Mouse (Mus musculus): ENCODE measurements around the gene Rfx5.
"Not testable (repeated sequence)": the region's sequence is repeated elsewhere in the genome, so short reads cannot be mapped to it uniquely, and the experiment has no call there.

The Rfx5 gene

DNA sequence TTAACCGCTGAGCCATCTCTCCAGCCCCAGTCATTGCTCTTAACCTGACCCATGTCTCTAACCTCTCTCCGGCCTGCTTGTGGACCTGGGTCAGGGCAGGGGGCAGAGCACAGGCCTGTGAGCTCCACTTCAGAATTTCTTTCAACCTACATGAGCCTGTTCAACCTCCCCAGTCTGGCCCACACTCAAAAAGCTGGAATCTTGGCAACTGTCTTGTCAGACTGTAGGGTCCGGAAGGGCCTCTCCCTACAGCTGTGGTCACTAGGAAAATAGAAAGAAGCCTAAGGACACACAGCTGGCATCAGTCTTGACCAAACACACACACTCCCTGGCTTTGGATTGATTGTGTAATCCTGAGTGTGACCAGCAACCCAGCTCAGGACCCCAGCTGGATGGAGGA is 18.5 kb upstream of the Rfx5 start:
- not testable (repeated sequence) for DNase-seq (ENCODE audit: low spot score in 2 of 2)

DNA sequence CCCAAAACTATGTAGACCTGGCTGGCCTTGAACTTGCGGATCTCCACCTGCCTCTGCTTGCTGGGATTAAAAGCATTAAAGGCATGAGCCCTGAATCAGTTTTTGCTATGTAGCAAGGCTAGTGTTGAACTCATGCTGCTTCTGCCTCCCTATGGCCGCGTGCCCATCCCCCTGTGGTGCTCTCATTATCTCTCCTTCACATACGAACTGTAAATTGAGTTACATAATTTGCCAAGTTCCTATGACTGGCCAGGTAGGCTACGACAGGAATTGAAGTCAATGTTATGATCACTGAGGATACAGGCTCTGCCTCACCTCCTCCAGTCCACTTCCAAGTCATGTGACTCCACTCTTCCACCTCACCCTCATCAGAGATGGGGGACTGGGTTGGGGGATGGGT is 17.7 kb upstream of the Rfx5 start:
- DNase-seq (ENCODE audit: low spot score in 2 of 2): not testable (repeated sequence)

DNA sequence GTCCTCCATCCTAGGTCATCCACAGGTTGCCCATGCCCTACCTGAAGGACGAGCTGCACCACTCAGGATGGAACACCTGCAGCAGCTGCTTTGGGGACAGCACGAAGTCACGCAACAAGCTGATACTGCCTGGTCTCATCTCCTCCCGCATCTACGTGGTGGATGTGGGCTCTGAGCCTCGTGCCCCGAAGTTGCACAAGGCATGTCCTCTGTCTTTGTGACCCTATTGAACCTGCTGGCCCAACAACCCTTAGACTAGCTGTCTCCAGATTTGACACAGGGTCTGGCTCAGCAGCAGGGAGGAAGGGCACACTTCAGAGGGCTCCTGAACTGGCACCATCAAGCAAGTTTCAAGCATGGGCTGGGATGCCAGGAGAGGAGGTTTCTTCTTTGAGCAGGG is 16.7 kb upstream of the Rfx5 start:
- DNase-seq (ENCODE audit: low spot score in 2 of 2): not testable (repeated sequence)

DNA sequence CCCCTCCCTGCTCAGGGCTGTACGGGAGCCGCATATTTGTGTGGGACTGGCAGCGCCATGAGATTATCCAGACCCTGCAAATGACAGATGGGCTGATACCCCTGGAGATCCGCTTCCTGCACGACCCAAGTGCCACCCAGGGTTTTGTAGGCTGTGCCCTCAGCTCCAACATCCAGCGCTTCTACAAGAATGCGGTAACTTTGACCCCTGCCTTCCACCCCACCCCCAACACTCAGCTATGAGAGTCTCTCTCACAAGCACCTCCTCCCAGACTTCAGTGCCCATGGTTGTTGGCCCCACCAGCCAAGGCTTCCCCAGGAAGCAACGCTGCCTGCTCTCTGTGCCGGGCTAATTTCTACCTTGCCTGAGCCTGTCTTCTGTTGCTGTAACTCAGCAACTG is 13.8 kb upstream of the Rfx5 start:
- not testable (repeated sequence) for DNase-seq (ENCODE audit: low spot score in 2 of 2)

DNA sequence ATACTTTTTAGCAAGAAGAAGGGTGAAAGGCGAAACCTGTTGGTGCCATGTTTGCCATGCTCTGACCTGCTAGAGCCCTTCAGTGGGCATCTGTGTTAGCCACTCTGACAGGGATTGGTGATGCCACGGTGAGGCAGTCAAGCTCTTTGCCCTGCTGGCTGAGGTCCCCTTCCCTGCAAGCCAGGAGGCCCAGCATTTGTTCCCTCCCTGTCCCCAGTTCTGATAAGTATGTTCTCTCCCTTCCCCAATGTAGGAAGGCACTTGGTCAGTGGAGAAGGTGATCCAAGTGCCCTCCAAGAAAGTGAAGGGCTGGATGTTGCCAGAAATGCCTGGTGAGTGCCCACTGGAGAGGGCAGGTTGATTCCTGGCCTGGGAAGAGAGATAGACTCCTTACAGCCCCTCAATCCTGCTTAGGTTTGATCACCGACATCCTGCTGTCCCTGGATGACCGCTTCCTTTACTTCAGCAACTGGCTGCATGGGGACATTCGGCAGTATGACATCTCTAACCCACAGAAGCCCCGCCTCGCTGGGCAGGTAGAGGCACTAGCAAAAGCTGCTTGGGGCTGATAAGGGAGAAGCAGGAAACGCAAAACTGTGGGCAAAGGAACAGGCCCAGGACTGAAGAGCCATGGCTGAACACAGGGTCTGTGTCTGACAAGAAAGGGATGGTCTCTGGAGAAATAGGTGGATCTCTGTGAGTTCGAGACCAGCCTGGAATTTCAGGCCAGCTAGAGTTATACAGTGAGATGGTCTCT is 11.5 kb upstream of the Rfx5 start:
- DNase-seq (ENCODE audit: low spot score in 2 of 2): peak; percentile 82

DNA sequence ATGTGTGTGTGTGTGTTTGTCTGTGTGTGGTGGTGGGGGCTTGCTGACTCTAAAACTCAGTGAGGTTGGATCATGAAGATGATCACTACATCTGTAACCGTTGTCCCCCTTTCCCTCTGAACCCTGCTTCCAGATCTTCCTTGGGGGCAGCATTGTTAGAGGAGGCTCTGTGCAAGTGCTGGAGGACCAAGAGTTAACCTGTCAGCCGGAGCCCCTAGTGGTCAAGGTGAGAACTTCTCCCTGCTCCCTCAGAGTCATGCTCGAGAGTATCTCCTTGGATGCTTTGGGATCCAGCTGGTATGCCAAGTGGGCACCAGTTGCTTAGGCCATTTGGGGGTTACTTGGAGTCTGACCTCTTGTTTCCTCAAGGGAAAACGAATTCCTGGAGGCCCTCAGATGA is 10.2 kb upstream of the Rfx5 start:
- DNase-seq (ENCODE audit: low spot score in 2 of 2): not testable (repeated sequence)

DNA sequence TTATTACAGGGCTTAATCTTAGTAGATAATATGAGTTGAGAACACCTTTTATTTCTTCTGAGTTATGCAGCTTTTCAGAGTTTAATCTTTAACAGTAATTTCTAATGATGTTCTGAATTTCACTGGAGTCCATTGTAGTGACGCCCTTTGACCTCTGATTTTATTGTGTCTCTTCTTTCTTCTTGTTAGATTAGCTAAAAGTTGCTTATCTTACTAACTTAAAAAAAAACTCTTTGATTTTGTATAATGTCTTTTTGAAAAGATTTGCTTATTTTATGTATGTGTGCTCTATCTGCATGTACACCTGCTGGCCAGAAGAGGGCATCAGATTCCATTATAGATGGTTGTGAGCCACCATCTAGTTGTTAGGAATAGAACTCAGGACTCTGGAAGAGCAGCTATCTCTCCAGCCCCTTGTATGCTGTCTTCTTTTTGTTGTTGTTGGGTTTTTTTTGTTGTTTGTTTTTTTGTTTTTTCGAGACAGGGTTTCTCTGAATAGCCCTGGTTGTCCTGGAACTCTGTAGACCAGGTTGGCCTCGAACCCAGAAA is 5.7 kb upstream of the Rfx5 start:
- DNase-seq (ENCODE audit: low spot score in 2 of 2): no peak

DNA sequence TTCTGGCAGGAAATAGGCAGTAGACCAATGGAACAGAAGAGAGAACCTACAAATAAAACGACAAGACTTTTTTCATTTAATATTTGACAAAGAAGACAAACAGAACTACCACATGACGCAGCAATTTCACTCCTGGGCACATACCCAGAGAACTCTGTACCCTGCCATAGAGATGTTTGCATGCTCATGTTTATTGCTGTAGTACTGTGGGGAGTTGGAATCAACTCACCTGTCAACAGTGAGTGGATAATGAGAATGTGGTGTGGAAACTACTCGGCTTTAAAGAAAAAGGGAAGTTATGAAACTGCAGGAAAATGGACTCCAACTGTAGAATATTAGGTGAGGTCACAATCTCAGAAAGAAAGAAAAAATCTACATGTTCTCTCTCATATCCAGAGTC is 4.2 kb upstream of the Rfx5 start:
- no peak for DNase-seq (ENCODE audit: low spot score in 2 of 2)

DNA sequence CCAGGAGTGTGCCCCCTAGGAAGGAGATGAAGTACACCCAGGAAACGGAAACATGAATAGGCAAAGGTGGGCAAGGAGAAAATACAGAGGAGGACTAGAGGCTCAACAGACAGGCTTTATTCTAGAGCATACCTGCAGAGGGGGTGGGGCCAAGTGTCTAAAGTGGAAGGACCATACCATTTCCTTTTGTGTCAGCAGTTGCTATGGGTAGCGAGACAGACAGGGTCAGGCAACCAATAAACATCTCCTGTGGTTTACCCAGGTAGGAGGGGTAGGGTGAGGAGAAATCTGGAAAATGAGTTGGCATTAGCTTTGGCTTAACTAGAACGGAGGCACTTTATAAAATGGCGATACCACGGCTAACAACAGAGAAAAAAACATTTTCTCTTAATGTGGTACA is 1.1 kb upstream of the Rfx5 start:
- peak in 1 of 2 experiments; percentile 49 for DNase-seq (ENCODE audit: low spot score in 2 of 2)

DNA sequence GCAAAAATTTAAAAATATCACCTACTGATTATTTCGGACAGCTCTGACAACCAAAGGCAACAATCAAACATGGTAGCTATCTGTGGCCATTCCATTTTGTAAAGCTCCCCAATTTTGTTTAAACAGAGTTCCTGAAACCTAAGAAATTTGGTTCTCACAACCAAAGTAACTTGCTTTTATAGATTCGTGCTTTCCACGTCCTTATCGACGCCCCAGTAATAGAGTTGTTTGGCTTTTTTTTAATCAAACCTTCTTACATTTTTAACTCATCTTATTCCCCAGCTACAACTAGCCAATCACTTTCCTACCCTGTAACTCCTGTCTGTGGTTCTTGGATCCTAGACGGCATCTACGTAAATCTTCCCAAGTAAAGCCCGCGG is 501 bp upstream of the Rfx5 start:
- DNase-seq (ENCODE audit: low spot score in 2 of 2): no peak

DNA sequence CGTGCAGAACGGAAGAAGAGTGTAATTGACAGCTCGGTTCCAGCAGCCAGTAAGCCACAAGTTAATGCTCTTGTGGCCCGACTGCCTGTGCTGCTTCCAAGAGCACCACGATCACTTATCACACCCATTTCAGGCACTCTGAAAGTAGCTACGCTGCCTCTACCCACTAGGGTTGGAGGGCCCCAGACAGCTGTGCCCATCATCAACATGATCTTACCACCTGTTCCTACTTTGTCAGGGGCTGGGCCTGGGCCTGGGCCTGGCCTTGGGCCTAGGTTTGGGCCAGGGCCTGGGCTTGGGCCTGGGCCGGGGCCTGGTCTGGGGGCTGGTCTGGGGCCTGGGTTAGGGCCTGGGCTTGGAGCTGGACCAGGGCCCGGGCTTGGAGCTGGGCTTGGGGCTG is 4.4 kb downstream of the Rfx5 start:
- no peak for DNase-seq (ENCODE audit: low spot score in 2 of 2)

DNA sequence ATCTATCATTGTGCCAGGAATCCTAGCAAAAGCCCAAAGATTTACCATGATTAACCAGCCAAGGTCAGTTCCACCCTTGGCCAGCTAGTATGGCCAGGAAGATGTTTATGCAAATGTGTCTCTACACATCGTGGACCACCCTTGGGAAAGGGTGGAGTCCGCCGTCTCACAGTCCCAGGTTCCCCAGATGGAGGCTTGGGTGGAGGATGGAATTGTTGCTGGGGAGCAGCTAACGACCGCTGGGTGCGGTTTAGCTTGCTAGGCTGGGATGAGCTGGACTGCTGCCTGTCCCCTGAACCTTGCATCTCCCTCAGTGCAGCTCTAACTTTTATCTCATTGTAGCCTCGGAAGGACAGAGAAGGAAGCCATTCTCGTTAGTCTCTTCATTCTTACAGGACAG is 6.0 kb downstream of the Rfx5 start:
- no peak for DNase-seq (ENCODE audit: low spot score in 2 of 2)

DNA sequence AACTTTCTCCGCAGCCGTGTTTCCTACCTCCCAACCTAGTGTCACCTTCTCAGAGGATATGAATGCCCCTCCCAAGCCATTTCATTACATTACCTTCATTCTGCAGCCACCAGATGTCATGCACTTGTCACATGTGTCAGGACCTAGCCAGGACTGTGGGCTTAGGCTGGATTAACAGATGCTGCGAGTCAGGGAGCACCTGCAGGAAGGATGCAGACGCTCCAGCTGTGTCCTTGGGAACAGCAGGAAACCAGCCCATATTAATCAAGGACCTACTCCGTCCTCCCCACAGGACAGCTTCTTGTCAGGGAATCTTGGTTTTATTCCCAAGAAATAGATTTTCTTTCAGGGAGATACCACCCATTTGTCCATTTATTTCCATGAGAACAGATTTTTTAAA is 6.4 kb downstream of the Rfx5 start:
- DNase-seq (ENCODE audit: low spot score in 2 of 2): no peak

DNA sequence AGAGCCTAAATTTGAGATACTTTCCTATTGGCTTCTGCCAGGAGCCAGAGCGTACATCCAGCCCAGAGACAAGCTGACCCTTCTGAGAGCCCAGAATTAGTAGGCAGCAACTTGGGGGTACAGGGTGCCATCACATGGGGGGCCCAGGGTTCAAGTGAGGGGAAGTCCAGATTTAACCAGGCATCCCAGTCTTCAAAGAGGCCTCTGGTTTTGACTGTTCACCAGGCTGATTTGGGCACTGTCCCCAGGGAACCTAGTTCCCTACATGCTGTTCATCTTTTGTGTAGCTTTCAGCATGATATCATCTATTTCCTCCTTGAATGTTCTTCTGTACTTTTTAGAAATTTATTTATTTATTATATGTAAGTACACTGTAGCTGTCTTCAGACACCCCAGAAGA is 11.1 kb downstream of the Rfx5 start:
- DNase-seq (ENCODE audit: low spot score in 2 of 2): no peak

DNA sequence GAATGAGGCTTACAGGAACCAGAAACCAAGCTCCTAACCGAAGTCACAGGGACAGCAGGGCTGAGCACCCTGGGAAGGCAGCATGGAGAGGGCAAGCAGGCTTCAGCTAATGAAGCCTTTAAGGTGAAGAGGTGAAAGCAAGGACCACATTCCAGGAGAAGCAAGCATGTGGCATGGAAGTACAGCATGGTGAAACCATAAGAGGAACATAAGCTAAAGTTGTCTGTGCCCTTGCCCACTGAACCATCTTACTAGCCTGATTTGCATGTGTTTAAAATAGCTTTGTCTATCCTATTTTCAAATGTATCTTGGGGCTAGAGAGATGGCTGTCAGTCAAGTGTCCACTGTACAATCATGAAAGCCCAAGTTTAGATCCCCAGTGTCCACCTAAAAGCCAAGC is 12.0 kb downstream of the Rfx5 start:
- no peak for DNase-seq (ENCODE audit: low spot score in 2 of 2)

DNA sequence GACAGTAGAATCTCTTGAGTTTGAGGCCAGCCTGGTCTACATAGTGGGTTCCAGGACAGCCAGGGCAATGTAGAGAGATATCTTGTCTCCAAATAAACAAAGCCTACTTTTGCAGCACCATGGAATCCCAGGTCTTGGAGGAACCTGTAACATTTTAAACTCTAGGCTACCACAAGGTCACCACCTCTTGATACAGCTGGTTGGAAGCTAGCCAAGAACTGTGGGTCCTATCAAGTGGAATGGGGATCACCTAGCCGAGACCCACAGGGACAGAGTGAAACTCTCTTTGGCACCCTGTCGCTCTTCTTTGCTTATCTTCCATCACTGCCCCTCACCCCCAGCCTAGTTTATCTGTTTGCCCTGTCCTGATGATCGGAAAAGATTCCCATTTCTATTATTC is 18.7 kb downstream of the Rfx5 start:
- no peak for DNase-seq (ENCODE audit: low spot score in 2 of 2)

DNA sequence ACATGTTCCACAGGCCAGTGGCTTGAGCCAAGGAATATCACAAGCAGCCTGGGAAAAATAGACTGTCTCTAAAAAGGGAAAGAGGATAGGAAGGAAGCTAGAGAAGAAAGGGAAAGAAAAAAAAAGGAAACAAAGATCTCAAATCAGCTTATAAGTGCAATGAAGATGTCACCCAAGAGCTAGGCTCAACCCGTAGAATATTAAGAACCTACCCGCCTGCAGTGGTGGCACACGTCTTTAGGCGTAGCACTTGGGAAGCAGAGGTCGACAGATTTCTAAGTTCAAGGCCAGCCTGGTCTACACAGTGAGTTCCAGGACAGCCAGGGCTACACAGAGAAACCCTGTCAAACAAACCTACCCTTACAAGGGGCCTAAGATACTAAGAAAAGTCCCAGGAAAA is 19.7 kb downstream of the Rfx5 start:
- no peak for DNase-seq (ENCODE audit: low spot score in 2 of 2)

DNA sequence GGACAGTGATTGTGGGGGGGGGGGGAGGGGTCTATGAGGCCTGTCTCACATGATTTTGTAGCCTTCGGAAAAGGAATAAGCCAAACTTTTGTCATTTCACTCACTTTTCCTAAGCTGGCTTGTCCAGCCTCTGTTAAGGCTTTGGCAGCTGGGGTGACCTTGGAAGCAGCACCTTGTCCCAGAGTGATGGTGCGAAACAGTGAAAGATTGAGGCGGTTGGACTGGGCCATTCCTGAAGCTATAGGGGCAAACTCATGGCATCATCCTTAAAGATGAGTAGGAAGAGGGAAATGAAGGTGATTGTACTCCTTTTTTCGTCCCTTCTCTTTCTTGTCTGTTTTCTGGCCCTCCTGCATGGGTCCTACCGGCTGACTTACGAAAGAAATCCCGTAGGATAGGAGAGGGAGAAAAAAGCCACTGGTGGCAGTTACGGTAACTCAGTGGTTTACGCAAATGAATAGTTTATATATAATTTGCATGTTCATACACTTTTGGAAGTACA is 20.2 kb downstream of the Rfx5 start:
- DNase-seq (ENCODE audit: low spot score in 2 of 2): no peak

DNA sequence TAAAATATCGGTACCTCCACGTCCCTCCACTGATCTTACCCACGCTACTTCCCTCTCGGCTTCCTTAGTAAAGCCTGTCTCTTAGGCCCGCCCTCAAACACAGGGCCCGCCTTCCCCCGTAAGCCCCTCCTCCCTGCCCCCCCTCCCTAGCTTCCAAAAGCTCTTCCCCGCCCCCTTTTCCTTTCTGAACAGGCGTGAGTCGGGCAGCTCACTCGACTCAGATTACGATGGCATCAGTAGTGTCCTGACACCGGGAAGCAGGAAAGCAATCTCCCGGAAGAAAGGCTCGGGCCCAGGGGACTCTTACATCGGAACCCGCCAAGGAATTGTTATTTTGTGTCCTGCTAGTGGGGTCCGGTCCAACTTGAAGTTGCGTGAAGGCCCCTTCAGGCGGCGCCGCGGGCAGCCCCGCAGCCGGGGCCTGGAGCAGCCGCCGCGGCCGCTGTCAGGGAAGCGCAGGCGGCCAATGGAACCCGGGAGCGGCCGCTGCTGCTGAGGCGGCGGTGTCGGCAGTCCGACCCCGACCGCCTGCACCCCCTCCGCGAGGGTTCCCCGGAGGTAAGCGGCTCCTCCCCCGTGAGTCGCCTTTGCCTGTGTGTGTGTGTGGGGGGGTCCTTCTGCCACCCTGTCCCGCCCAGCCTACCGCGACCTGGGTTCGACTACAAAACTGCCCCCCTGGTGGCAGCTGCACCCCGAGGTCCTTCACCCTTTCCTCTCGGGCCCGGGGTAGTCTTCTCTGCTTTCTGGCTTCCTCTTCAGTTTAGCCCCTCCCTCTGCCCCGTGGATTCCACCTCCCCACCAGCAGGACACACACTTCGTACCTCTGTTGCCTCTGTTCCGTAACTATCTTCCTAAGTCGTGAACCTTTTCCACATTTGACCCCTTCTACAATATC is 20.9 kb downstream of the Rfx5 start, which contains the start of gene Pi4kb:
Gene Pi4kb (plus strand): TSS at position 204 of the 895 bp plus-strand sequence.
- peak; percentile 88 to 92 for DNase-seq (ENCODE audit: low spot score in 2 of 2)

DNA sequence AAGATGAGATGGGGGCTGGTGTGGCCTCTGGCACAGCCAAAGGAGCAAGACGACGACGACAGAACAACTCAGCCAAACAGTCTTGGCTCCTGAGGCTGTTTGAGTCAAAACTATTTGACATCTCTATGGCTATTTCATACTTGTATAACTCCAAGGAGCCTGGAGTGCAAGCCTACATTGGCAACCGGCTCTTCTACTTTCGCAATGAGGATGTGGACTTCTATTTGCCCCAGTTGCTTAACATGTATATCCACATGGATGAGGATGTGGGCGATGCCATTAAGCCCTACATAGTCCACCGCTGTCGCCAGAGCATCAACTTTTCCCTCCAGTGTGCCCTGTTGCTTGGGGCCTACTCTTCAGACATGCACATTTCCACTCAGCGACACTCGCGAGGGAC is 30.4 kb downstream of the Rfx5 start:
- DNase-seq (ENCODE audit: low spot score in 2 of 2): no peak

DNA sequence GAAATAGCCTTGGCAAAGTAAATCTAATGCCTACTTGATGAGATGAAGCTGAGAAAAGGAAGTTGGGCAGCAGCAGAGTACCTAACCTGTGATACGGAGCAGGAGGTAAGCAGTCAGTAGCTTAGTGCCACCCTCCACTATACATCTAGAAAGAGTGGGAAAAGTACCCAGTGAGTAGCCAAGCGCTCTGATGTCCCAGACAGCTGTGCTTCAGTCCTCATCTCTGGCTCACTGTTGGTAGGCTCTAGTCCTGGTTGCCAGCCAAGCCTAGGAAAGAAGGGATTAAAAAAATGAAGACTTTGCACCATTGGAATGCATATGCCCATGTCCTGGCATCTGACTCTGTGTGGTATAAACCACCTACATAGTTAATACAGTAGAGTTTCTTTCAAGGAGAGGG is 31.6 kb downstream of the Rfx5 start:
- DNase-seq (ENCODE audit: low spot score in 2 of 2): no peak

DNA sequence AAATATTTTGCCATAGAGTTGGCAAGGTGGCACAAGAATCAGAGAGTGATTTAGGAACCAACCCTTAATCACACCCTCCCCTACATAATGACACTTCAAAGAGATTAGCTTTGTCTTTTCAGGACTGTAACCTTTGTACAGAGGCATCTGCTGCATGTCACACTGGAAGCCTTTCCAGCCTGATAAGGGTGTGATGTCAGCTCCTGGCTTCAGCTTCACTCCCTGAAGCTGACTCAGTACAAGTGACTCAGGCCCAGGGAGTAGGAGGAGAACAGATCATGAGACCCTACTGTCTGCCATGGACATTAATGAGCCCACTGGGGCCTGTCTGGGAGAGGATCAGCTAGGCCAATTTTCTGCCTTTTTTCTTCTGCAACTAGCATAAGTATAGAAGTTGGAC is 33.7 kb downstream of the Rfx5 start:
- no peak for DNase-seq (ENCODE audit: low spot score in 2 of 2)

All from spleen, postnatal 4 days (tissue).